Mouse (Mus musculus) stomach, embryonic 16.5 days (tissue): Measurements from ENCODE around the gene Urm1. TPM values are rescaled to one million over a fixed set of nuclear protein-coding genes. Genes with fewer than 3 reads are reported as not detected.
"Not testable (repeated sequence)": the region's sequence is repeated elsewhere in the genome, so short reads cannot be mapped to it uniquely, and the experiment has no call there.

ENCODE experiments used
- ATAC-seq: fragments of 200-750 bp; cut with Nextera tagmentation; 2 replicates; pipeline ENCODE4 v1.8.0; 2017; ENCODE audit warnings: moderate number of reproducible peaks, moderate TSS enrichment; ENCODE audit not compliant: insufficient read depth, low FRiP score
- H3K27ac ChIP-seq: fragments of 300-500 bp; sonication (generic); 2 replicates; pipeline ENCODE4 v1.5.1; 2014; ENCODE audit warnings: low read length
- H3K27me3 ChIP-seq: fragments of 300-500 bp; sonication (generic); 2 replicates; pipeline ENCODE4 v1.6.1; 2014; ENCODE audit warnings: low read length, control low read depth, mixed read lengths; ENCODE audit not compliant: control insufficient read depth, insufficient read depth
- H3K36me3 ChIP-seq: fragments of 300-500 bp; sonication (generic); 2 replicates; pipeline ENCODE4 v1.6.1; 2014; ENCODE audit warnings: low read length; ENCODE audit not compliant: control insufficient read depth, insufficient read depth
- H3K4me1 ChIP-seq: fragments of 300-500 bp; sonication (generic); 2 replicates; pipeline ENCODE4 v1.6.1; 2014; ENCODE audit warnings: low read length, control low read depth, mixed read lengths; ENCODE audit not compliant: control insufficient read depth, insufficient read depth
- H3K4me2 ChIP-seq: fragments of 300-500 bp; sonication (generic); 2 replicates; pipeline ENCODE4 v1.6.1; 2014; ENCODE audit warnings: low read depth, low read length, mixed read lengths
- H3K4me3 ChIP-seq: fragments of 300-500 bp; sonication (generic); replicated peaks from 2 replicates; pipeline ENCODE4 v1.5.1; 2014; ENCODE audit warnings: mild to moderate bottlenecking, low read length
- H3K9ac ChIP-seq: fragments of 300-500 bp; sonication (generic); 2 replicates; pipeline ENCODE4 v1.6.1; 2014; ENCODE audit warnings: low read length
- H3K9me3 ChIP-seq: fragments of 300-500 bp; sonication (generic); replicated peaks from 2 replicates; pipeline ENCODE4 v1.6.1; 2016; ENCODE audit warnings: low read length, control low read depth; ENCODE audit not compliant: control insufficient read depth
- WGBS: fragments of 180-500 bp; shearing (Covaris S2); extraction: QIAGEN DNeasy Blood & Tissue Kit; methylation state at CpG from one replicate; pipeline ENCODE4 v1.1.7; 2014; 5-methylcytosine and 5-hydroxymethylcytosine counted together
- polyA plus RNA-seq: library from polyadenylated mRNA; unstranded; fragments of >200 nt; fragmentation: Nextera tagmentation; extraction: Ambion mirVana; gene quantifications from 2 replicates; pipeline ENCODE4 v1.2.1, GENCODE M21; 2015

The Urm1 gene
- polyA plus RNA-seq, 1 experiment from 2014 or later: 22.0 TPM

DNA sequence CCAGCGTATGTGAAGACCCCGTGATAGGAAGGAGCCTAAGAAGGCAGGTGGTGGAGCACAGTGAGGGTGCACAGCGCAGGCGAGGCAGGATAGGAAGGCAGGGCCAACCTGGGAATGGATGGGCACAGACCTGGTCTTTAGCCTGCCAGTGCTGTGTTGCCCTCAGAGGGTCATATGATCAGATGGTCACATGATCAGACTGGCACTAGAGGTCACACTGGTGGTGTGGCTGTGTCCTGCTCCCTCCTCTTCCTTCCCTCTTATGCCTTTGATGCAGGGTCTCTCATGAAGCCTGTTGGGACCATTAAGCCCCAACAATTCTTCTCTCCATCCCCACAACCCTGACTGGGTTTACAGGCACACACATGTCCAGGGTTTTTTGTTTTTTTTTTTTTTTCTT, 53.9 kb downstream of the Urm1 start:
- Histone ChIP-seq H3K36me3 (no peaks in the 10 kb centered on the region), H3K9ac (no peak overlapping the region), H3K9me3 (no peaks in the 10 kb centered on the region), H3K27ac (no peak overlapping the region), H3K4me1 (peaks cover 6% of the 10 kb centered on the region; the same call in 1 of the 2 replicates), H3K4me2 (no peak overlapping the region), H3K4me3 (no peak overlapping the region), H3K27me3 (no peaks in the 10 kb centered on the region)
- ATAC-seq: no peak
- 87% methylated on average over 4 of the region's 4 CpGs for WGBS

DNA sequence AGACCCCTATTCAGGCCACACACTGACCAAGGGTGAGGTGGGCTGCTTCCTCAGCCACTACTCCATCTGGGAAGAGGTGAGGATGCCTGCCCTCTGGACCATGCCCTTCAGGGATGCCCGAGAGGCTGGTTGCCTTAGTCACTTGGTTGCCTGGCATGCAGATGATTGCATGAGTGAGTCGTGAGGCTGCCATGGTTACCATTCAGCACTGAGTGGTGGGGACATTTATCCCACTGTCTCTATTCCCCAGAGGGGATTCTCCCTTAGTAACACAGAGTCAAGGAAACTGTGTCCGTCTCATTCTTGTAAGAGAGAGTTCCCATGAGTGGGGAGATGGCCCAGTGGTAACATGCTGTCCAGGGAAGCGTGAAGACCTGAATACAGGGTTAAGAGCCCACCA, 58.2 kb downstream of the Urm1 start:
- Histone ChIP-seq H3K4me3 (no peak overlapping the region), H3K4me1 (no peaks in the 10 kb centered on the region), H3K27me3 (no peaks in the 10 kb centered on the region), H3K27ac (no peak overlapping the region), H3K4me2 (no peak overlapping the region), H3K9me3 (peaks cover 3% of the 10 kb centered on the region; the same call in 1 of the 2 replicates), H3K9ac (no peak overlapping the region), H3K36me3 (peaks cover 13% of the 10 kb centered on the region)
- ATAC-seq: no peak
- WGBS: 84% methylated on average over 4 of the region's 4 CpGs

DNA sequence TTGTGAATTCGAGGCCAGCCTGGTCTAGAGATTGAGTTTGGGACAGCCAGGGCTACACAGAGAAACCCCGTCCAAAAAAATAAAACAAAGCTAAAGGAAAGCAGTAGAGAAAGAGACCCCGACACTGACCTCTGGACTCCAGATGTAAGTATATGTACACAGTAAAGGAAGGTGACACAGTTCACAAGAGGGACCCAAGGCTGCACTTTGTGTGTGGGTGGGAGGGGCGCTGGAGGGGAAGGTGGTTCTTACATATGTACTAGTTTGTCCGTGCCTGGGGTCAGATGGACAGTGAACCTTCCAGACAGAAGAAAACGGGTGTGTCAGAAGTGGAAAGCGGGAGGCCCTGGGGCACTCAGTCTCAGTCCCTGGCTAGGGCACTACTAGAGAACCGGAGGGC, 59.3 kb downstream of the Urm1 start:
- no peak for ATAC-seq
- no peak overlapping the region for H3K4me2 ChIP-seq
- no peaks in the 10 kb centered on the region for H3K4me1 ChIP-seq
- 59% methylated on average over 8 of the region's 8 CpGs for WGBS
- H3K27ac ChIP-seq: no peak overlapping the region
- no peak overlapping the region for H3K9ac ChIP-seq
- H3K36me3 ChIP-seq: peaks cover 13% of the 10 kb centered on the region
- H3K4me3 ChIP-seq: no peak overlapping the region
- H3K9me3 ChIP-seq: peaks cover 3% of the 10 kb centered on the region; the same call in 1 of the 2 replicates
- H3K27me3 ChIP-seq: no peaks in the 10 kb centered on the region

DNA sequence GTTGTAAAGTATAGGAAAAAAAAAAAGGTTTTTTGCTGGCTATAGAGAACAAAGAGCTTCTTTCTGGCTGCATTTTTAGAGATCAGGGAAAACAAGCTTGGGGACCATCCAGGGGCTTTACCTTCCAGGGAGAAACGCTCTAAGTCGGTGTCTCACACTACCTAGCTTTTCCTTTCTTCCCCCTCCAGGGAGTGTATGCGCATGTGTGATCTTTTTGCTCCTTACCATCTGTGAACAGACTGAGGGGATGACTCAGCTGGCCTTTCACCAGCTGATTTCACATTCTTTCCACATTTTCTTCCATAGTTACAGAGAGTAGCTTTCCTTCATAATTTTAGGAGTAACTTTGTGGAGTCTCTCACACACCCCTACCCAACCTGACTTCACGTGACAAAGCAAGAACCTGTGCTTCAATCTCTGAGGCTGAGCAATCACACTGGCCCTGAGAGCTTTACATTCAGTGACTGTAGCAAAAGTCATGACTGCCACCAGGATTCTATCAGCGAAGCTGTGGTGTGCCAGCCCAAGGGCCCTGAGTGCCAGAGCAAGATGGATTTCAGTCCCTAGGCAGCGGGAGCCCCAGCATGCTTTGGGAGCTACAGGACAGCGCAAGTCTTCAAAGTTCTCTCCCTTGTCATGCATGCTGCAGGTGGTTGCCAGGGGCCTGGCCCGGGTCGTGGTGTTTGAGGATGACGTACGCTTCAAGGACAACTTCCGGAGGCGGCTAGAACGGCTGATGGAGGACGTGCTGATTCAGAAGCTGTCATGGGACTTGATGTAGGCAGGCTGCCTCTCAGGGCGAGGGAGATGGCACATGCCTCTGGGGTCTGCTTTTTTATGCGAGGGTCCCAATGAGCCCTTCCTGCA, 60.3 kb downstream of the Urm1 start:
- Histone ChIP-seq H3K4me1 (no peaks in the 10 kb centered on the region), H3K36me3 (peaks cover 13% of the 10 kb centered on the region), H3K27ac (no peak overlapping the region), H3K9me3 (peaks cover 3% of the 10 kb centered on the region; the same call in 1 of the 2 replicates), H3K4me3 (no peak overlapping the region), H3K4me2 (no peak overlapping the region), H3K27me3 (no peaks in the 10 kb centered on the region), H3K9ac (no peak overlapping the region)
- 70% methylated on average over 17 of the region's 17 CpGs for WGBS
- no peak for ATAC-seq

GRCm38 (mm10) chr2:29886659-29887292, 66.9 kb downstream of the Urm1 start:
- not testable (repeated sequence) for H3K4me2 ChIP-seq, H3K36me3 ChIP-seq, ATAC-seq, H3K9ac ChIP-seq, H3K9me3 ChIP-seq, H3K27ac ChIP-seq, H3K4me3 ChIP-seq, H3K27me3 ChIP-seq
- H3K4me1 ChIP-seq: peaks cover 16% of the 10 kb centered on the region
- WGBS: 84% methylated on average over 9 of the region's 9 CpGs

- 1% methylated on average over 70 of the region's 70 CpGs for WGBS
Observed at GRCm38 (mm10) chr2:29889066-29889944, 69.4 kb downstream of the Urm1 start, which contains the start of gene Odf2. Odf2 (plus strand) TSS chr2:29889221.

GRCm38 (mm10) chr2:29889991-29890833, 70.3 kb downstream of the Urm1 start:
- peak overlapping the region; percentile 98 for H3K4me2 ChIP-seq
- WGBS: under 1% methylated on average over 60 of the region's 61 CpGs

More at GRCm38 (mm10) chr2:29889066-29889944, 69.4 kb downstream of the Urm1 start, which contains the start of gene Odf2:
- Histone ChIP-seq H3K27me3 (no peaks in the 10 kb centered on the region), H3K27ac (peak within 1 kb of the TSS; percentile 92), H3K36me3 (peaks cover 21% of the 10 kb centered on the region), H3K4me2 (peak within 1 kb of the TSS; percentile 98), H3K4me3 (peak within 1 kb of the TSS; percentile 100), H3K4me1 (peaks cover 16% of the 10 kb centered on the region), H3K9ac (peak within 1 kb of the TSS; percentile 93), H3K9me3 (no peaks in the 10 kb centered on the region)
- ATAC-seq: peak; percentile 93

GRCm38 (mm10) chr2:29891773-29892172, 71.9 kb downstream of the Urm1 start:
- Histone ChIP-seq H3K27ac (no peak overlapping the region), H3K27me3 (no peaks in the 10 kb centered on the region), H3K4me1 (peaks cover 16% of the 10 kb centered on the region), H3K4me3 (no peak overlapping the region), H3K9me3 (no peaks in the 10 kb centered on the region), H3K4me2 (no peak overlapping the region), H3K36me3 (peaks cover 27% of the 10 kb centered on the region), H3K9ac (no peak overlapping the region)
- 92% methylated on average over 6 of the region's 6 CpGs for WGBS
- ATAC-seq: no peak

More at GRCm38 (mm10) chr2:29889991-29890833, 70.3 kb downstream of the Urm1 start:
- peak; percentile 91 for ATAC-seq
- Histone ChIP-seq H3K27me3 (no peaks in the 10 kb centered on the region), H3K9me3 (no peaks in the 10 kb centered on the region), H3K4me1 (peaks cover 16% of the 10 kb centered on the region), H3K9ac (peak overlapping the region; percentile 93), H3K27ac (peak overlapping the region; percentile 92), H3K36me3 (peaks cover 21% of the 10 kb centered on the region), H3K4me3 (peak overlapping the region; percentile 100)
